Mouse (Mus musculus) limb, embryonic 11.5 days (tissue): ENCODE data around the gene Ddrgk1. TPM values are rescaled to one million over a fixed set of nuclear protein-coding genes. Genes with fewer than 3 reads are reported as not detected.
A peak's percentile ranks its signal among the peaks of the same experiment; 100 is the strongest.
"Not testable (repeated sequence)": the region's sequence is repeated elsewhere in the genome, so short reads cannot be mapped to it uniquely, and the experiment has no call there.

Source experiments
- ATAC-seq: fragments of 200-750 bp; cut with Nextera tagmentation; 2 replicates; pipeline ENCODE4 v1.8.0; 2017; ENCODE audit warnings: low read depth; ENCODE audit not compliant: insufficient number of reproducible peaks, low FRiP score, low TSS enrichment
- DNase-seq: peaks from one replicate; pipeline ENCODE4 v3.0.0-alpha.2; 2015; ENCODE audit warnings: low spot score
- H3K27ac ChIP-seq: fragments of 300-500 bp; sonication (generic); replicated peaks from 2 replicates; pipeline ENCODE4 v1.5.1; 2014; ENCODE audit warnings: low read depth, mild to moderate bottlenecking, low read length
- H3K27me3 ChIP-seq: fragments of 300-500 bp; sonication (generic); 2 replicates; pipeline ENCODE4 v1.6.1; 2014; ENCODE audit warnings: mild to moderate bottlenecking, low read length, mixed read lengths; ENCODE audit not compliant: control insufficient read depth, insufficient read depth
- H3K36me3 ChIP-seq: fragments of 300-500 bp; sonication (generic); 2 replicates; pipeline ENCODE4 v1.6.1; 2014; ENCODE audit warnings: mild to moderate bottlenecking, low read length, moderate library complexity, mixed read lengths; ENCODE audit not compliant: control insufficient read depth, insufficient read depth
- H3K4me1 ChIP-seq: fragments of 300-500 bp; sonication (generic); 2 replicates; pipeline ENCODE4 v1.6.1; 2014; ENCODE audit warnings: low read length, mixed read lengths; ENCODE audit not compliant: control insufficient read depth, insufficient read depth
- H3K4me2 ChIP-seq: fragments of 300-500 bp; sonication (generic); 2 replicates; pipeline ENCODE4 v1.6.1; 2014; ENCODE audit warnings: low read depth, mild to moderate bottlenecking, moderate library complexity; ENCODE audit not compliant: severe bottlenecking
- H3K4me3 ChIP-seq: fragments of 300-500 bp; sonication (generic); 2 replicates; pipeline ENCODE4 v1.5.1; 2014; ENCODE audit warnings: low read depth, low read length
- H3K9ac ChIP-seq: fragments of 300-500 bp; sonication (generic); 2 replicates; pipeline ENCODE4 v1.6.1; 2014; ENCODE audit warnings: mild to moderate bottlenecking, low read length
- H3K9me3 ChIP-seq: fragments of 300-500 bp; sonication (generic); 2 replicates; pipeline ENCODE4 v1.6.1; 2016; ENCODE audit warnings: low read length; ENCODE audit not compliant: control insufficient read depth
- WGBS: fragments of 180-500 bp; shearing (Covaris S2); extraction: QIAGEN DNeasy Blood & Tissue Kit; methylation state at CpG from one replicate; pipeline ENCODE4 v1.1.7; 2014; 5-methylcytosine and 5-hydroxymethylcytosine counted together
- polyA plus RNA-seq: library from polyadenylated mRNA; unstranded; fragments of >200 nt; fragmentation: Nextera tagmentation; extraction: Ambion mirVana; gene quantifications from 2 replicates; pipeline ENCODE4 v1.2.1, GENCODE M21; 2014

Ddrgk1 gene
- polyA plus RNA-seq, 1 experiment from 2014 or later = 50.7 TPM

DNA sequence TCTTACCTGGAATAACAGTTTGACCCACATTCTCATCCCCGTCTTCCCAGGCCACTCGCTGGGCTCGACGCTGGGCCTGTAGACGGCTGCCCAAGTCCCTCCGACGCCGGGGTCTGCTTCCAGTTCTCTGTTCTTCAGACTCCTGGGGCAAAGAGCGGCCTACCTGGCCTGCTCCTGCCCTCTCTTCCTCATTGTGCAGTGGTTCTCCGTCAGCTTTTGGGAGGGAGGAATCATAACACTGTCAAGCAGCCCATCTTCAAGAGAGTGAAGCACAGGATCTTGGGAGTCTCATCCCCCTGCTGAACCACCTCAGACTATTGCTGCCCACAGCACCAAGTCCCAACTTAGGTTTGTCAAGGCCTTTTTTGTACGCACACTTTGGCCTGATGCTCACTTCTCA is 1.1 kb downstream of the Ddrgk1 start:
- ATAC-seq (no peak), DNase-seq (no peak)
- Histone ChIP-seq H3K4me2 (peak overlapping the region; percentile 71), H3K27me3 (no peaks in the 10 kb centered on the region), H3K4me3 (no peak overlapping the region; the same call in 1 of the 2 replicates), H3K36me3 (no peaks in the 10 kb centered on the region; the same call in 1 of the 2 replicates), H3K27ac (no peak overlapping the region), H3K9ac (peak overlapping the region; percentile 90; the same call in 1 of the 2 replicates), H3K4me1 (peaks cover 13% of the 10 kb centered on the region; the same call in 1 of the 2 replicates), H3K9me3 (no peaks in the 10 kb centered on the region)
- WGBS = 94% methylated on average over 11 of the region's 11 CpGs

DNA sequence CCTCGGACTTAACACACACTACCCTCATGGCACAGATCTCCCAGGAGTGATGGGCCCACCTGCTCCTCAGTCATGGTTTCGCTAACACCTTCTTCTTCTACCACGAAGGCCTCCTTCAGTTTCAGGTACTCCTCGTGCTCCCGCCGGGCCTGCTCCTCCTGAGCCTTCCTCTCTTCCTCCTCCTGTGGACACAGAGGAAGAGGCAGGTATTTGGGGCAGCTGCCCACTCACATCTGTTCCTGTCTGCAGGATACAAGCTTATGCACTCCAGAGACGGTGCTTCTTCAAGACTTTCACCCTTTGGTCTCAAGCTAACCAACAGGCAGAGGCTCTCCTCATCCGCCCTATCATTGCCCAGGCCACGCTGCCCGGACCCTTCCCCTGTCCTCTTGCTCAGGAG is 5.9 kb downstream of the Ddrgk1 start:
- DNase-seq (no peak), ATAC-seq (no peak)
- no peaks in the 10 kb centered on the region for H3K27me3 ChIP-seq
- H3K9ac ChIP-seq = no peak overlapping the region
- no peak overlapping the region for H3K27ac ChIP-seq
- no peaks in the 10 kb centered on the region for H3K9me3 ChIP-seq
- H3K36me3 ChIP-seq = peaks cover 14% of the 10 kb centered on the region; the same call in 1 of the 2 replicates
- H3K4me2 ChIP-seq = no peak overlapping the region
- H3K4me1 ChIP-seq = peaks cover 4% of the 10 kb centered on the region; the same call in 1 of the 2 replicates
- no peak overlapping the region for H3K4me3 ChIP-seq
- WGBS = 95% methylated on average over 10 of the region's 10 CpGs

DNA sequence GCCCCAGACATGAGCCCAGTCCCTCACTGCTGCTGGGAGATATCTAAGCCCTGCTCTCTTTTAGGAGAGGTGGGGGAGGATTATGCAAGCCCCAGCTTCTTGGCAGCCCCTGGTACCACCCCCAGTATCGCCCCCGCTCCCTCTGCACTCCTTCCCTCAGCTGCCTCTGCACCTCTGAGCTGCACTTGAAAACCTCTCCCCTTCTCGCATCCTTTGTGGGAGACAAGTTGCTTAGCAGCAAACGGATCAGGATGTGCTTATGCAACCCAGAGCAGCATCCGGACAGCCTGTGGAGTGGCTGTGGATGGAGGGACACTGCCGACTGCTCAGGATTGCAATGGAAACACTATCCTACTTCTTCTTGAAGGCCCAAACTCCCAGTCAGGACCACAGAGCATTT is 6.9 kb downstream of the Ddrgk1 start:
- no peak overlapping the region for H3K9ac ChIP-seq
- WGBS = 86% methylated on average over 6 of the region's 6 CpGs
- H3K4me2 ChIP-seq = no peak overlapping the region
- H3K9me3 ChIP-seq = no peaks in the 10 kb centered on the region
- no peak overlapping the region for H3K4me3 ChIP-seq
- H3K27ac ChIP-seq = no peak overlapping the region
- no peak for DNase-seq
- no peaks in the 10 kb centered on the region for H3K4me1 ChIP-seq
- H3K27me3 ChIP-seq = no peaks in the 10 kb centered on the region
- no peak for ATAC-seq
- H3K36me3 ChIP-seq = peaks cover 14% of the 10 kb centered on the region; the same call in 1 of the 2 replicates

- Histone ChIP-seq H3K9me3 (no peaks in the 10 kb centered on the region), H3K27ac (no peak overlapping the region), H3K27me3 (no peaks in the 10 kb centered on the region), H3K36me3 (peaks cover 17% of the 10 kb centered on the region; the same call in 1 of the 2 replicates), H3K4me3 (no peak overlapping the region), H3K4me1 (no peaks in the 10 kb centered on the region), H3K9ac (no peak overlapping the region), H3K4me2 (no peak overlapping the region)
- ATAC-seq (no peak), DNase-seq (no peak)
- WGBS = 94% methylated on average over 9 of the region's 9 CpGs
Measured at GRCm38 (mm10) chr2:130656536-130656935, 7.9 kb downstream of the Ddrgk1 start.

GRCm38 (mm10) chr2:130655660-130656339 is 8.7 kb downstream of the Ddrgk1 start:
- H3K4me1 ChIP-seq = no peaks in the 10 kb centered on the region
- 92% methylated on average over 6 of the region's 6 CpGs for WGBS
- H3K4me2 ChIP-seq = no peak overlapping the region
- H3K36me3 ChIP-seq = peaks cover 17% of the 10 kb centered on the region; the same call in 1 of the 2 replicates
- no peak overlapping the region for H3K9ac ChIP-seq
- H3K27me3 ChIP-seq = no peaks in the 10 kb centered on the region
- H3K4me3 ChIP-seq = no peak overlapping the region
- ATAC-seq (no peak), DNase-seq (no peak)
- H3K27ac ChIP-seq = no peak overlapping the region
- no peaks in the 10 kb centered on the region for H3K9me3 ChIP-seq

DNA sequence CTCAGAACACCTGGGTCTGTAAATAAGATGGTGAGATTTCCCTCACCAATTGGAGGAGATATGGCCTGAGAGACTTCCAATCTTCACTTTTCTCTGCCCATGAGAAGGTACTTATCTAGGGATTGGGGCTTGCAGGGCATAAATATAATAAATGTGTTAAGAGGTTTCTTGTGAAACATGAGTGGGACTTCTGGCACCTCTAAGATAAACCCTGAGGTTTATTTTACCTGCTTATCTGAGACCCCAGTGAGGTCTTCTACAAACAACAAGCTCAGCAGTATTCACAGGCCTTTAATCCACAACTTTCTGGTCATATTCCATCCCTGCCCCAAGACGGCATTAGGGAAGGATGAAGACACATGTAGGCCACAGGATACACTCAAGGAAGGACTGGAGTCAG is 10.7 kb downstream of the Ddrgk1 start:
- H3K9me3 ChIP-seq = no peaks in the 10 kb centered on the region
- H3K27me3 ChIP-seq = no peaks in the 10 kb centered on the region
- H3K4me2 ChIP-seq = no peak overlapping the region
- DNase-seq (no peak), ATAC-seq (no peak)
- H3K9ac ChIP-seq = no peak overlapping the region
- H3K36me3 ChIP-seq = peaks cover 17% of the 10 kb centered on the region; the same call in 1 of the 2 replicates
- H3K4me3 ChIP-seq = no peak overlapping the region
- WGBS = 85% methylated on average over 1 of the region's 1 CpGs
- H3K4me1 ChIP-seq = no peaks in the 10 kb centered on the region
- H3K27ac ChIP-seq = no peak overlapping the region

DNA sequence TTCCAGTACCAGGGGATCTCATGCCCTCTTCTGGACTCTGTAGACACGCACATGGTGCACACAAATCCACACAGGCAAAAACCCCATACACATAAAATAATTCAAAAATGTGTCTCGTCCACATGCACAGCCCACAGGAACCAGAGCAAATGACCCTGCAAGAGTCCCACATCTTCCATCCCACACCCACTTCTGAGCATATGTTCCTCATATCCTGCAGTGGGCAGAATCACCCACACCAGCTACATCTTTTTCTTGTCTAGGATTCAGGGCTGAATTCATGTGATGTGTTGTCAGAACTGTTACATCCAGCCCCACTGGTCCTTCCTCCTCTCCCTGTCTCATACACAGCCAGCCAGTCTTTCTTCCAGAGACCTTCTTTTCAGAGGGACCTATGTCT is 11.2 kb downstream of the Ddrgk1 start:
- no peaks in the 10 kb centered on the region for H3K4me1 ChIP-seq
- no peak overlapping the region for H3K4me3 ChIP-seq
- no peaks in the 10 kb centered on the region for H3K27me3 ChIP-seq
- H3K27ac ChIP-seq = no peak overlapping the region
- H3K9ac ChIP-seq = no peak overlapping the region
- 91% methylated on average over 2 of the region's 2 CpGs for WGBS
- H3K4me2 ChIP-seq = no peak overlapping the region
- H3K9me3 ChIP-seq = no peaks in the 10 kb centered on the region
- no peak for ATAC-seq
- peaks cover 17% of the 10 kb centered on the region; the same call in 1 of the 2 replicates for H3K36me3 ChIP-seq
- no peak for DNase-seq

DNA sequence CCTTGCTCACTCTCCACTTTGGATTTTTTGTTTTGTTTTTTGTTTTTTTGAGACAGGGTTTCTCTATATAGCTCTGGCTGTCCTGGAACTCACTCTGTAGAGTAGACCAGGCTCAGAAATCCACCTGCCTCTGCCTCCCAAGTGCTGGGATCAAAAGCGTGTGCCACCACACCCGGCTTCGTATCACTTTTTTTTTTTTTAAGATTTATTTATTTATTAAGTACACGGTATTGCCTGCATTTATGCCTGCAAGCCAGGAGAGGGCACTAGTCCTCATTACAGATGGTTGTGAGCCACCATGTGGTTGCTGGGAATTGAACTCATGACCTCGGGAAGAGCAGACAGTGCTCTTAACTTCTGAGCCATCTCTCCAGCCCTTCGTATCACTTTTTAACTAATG is 15.4 kb downstream of the Ddrgk1 start:
- not testable (repeated sequence) for H3K27me3 ChIP-seq, H3K27ac ChIP-seq, H3K4me2 ChIP-seq, H3K4me1 ChIP-seq, H3K9me3 ChIP-seq, H3K36me3 ChIP-seq, H3K4me3 ChIP-seq, H3K9ac ChIP-seq, ATAC-seq, DNase-seq
- 77% methylated on average over 6 of the region's 6 CpGs for WGBS
